Mouse (Mus musculus): ENCODE results near the gene Galnt18. TPM values are rescaled to one million over a fixed set of nuclear protein-coding genes. Genes with fewer than 3 reads are reported as not detected.
A peak's percentile ranks its signal among the peaks of the same experiment; 100 is the strongest.

Gene Galnt18
- polyA plus RNA-seq, 1 experiment from 2014 or later = 17.6 TPM

- ATAC-seq (ENCODE audit: low FRiP score, low read depth) = no peak
- Histone ChIP-seq H3K36me3 (no peaks in the 10 kb centered on the region), H3K4me1 (replicated peaks) (no peaks in the 10 kb centered on the region), H3K27ac (replicated peaks) (no peak overlapping the region), H3K4me3 (no peak overlapping the region), H3K9ac (no peak overlapping the region), H3K27me3 (no peaks in the 10 kb centered on the region), H3K4me2 (no peak overlapping the region), H3K9me3 (no peaks in the 10 kb centered on the region)
- WGBS = 33% methylated on average over 6 of the region's 6 CpGs
These were observed 11.6 kb upstream of the Galnt18 start for GRCm38 (mm10) chr7:111791347-111791746.

- 93% methylated on average over 2 of the region's 2 CpGs for WGBS
- Histone ChIP-seq H3K4me1 (replicated peaks) (no peaks in the 10 kb centered on the region), H3K4me2 (no peak overlapping the region), H3K9me3 (no peaks in the 10 kb centered on the region), H3K36me3 (no peaks in the 10 kb centered on the region), H3K9ac (no peak overlapping the region), H3K27ac (replicated peaks) (no peak overlapping the region), H3K27me3 (no peaks in the 10 kb centered on the region), H3K4me3 (no peak overlapping the region)
- ATAC-seq (ENCODE audit: low FRiP score, low read depth) = no peak
These were observed 8.1 kb upstream of the Galnt18 start for GRCm38 (mm10) chr7:111787921-111788320.

- WGBS = 65% methylated on average over 8 of the region's 8 CpGs
- Histone ChIP-seq H3K27ac (replicated peaks) (no peak overlapping the region), H3K36me3 (no peaks in the 10 kb centered on the region), H3K9ac (no peak overlapping the region), H3K4me3 (no peak overlapping the region), H3K27me3 (peaks cover 7% of the 10 kb centered on the region), H3K4me1 (replicated peaks) (peaks cover under 1% of the 10 kb centered on the region; the same call in 1 of the 2 replicates), H3K9me3 (no peaks in the 10 kb centered on the region), H3K4me2 (no peak overlapping the region)
- no peak for ATAC-seq (ENCODE audit: low FRiP score, low read depth)
These were observed 5.7 kb upstream of the Galnt18 start for GRCm38 (mm10) chr7:111785478-111785877.

- no peaks in the 10 kb centered on the region for H3K36me3 ChIP-seq
- no peak overlapping the region for H3K9ac ChIP-seq
- H3K27ac ChIP-seq (replicated peaks) = no peak overlapping the region
- peaks cover 7% of the 10 kb centered on the region for H3K27me3 ChIP-seq
- no peak overlapping the region for H3K4me3 ChIP-seq
- H3K4me2 ChIP-seq = no peak overlapping the region
- WGBS = 58% methylated on average over 5 of the region's 5 CpGs
- no peak for ATAC-seq (ENCODE audit: low FRiP score, low read depth)
- H3K4me1 ChIP-seq (replicated peaks) = peaks cover 26% of the 10 kb centered on the region
- no peaks in the 10 kb centered on the region for H3K9me3 ChIP-seq
These were observed 2.3 kb upstream of the Galnt18 start for GRCm38 (mm10) chr7:111782126-111782525.

- no peaks in the 10 kb centered on the region for H3K36me3 ChIP-seq
- H3K27ac ChIP-seq (replicated peaks) = no peak overlapping the region
- WGBS = 88% methylated on average over 6 of the region's 6 CpGs
- H3K27me3 ChIP-seq = peaks cover 7% of the 10 kb centered on the region
- H3K9ac ChIP-seq = no peak overlapping the region
- H3K4me2 ChIP-seq = no peak overlapping the region
- no peak for ATAC-seq (ENCODE audit: low FRiP score, low read depth)
- peaks cover 29% of the 10 kb centered on the region for H3K4me1 ChIP-seq (replicated peaks)
- no peak overlapping the region for H3K4me3 ChIP-seq
- H3K9me3 ChIP-seq = no peaks in the 10 kb centered on the region
These were observed 1.5 kb upstream of the Galnt18 start for GRCm38 (mm10) chr7:111781316-111781715.

- no peak for ATAC-seq (ENCODE audit: low FRiP score, low read depth)
- 17% methylated on average over 27 of the region's 27 CpGs for WGBS
- H3K4me3 ChIP-seq = peak overlapping the region; percentile 53
- H3K36me3 ChIP-seq = no peaks in the 10 kb centered on the region
- H3K27ac ChIP-seq (replicated peaks) = no peak overlapping the region
- H3K9ac ChIP-seq = peak overlapping the region; percentile 44
- peaks cover 33% of the 10 kb centered on the region for H3K4me1 ChIP-seq (replicated peaks)
- H3K9me3 ChIP-seq = no peaks in the 10 kb centered on the region
- peak overlapping the region; percentile 98 for H3K4me2 ChIP-seq
- peaks cover 7% of the 10 kb centered on the region for H3K27me3 ChIP-seq
These were observed 831 bp downstream of the Galnt18 start for GRCm38 (mm10) chr7:111778789-111779503.

- Histone ChIP-seq H3K36me3 (no peaks in the 10 kb centered on the region), H3K9ac (peak overlapping the region; percentile 44), H3K27ac (replicated peaks) (no peak overlapping the region), H3K4me1 (replicated peaks) (peaks cover 33% of the 10 kb centered on the region), H3K4me2 (peak overlapping the region; percentile 98), H3K9me3 (no peaks in the 10 kb centered on the region), H3K27me3 (peaks cover 7% of the 10 kb centered on the region), H3K4me3 (peak overlapping the region; percentile 53)
- no peak for ATAC-seq (ENCODE audit: low FRiP score, low read depth)
- 76% methylated on average over 7 of the region's 7 CpGs for WGBS
These were observed 1.6 kb downstream of the Galnt18 start for GRCm38 (mm10) chr7:111778212-111778611.

GRCm38 (mm10) chr7:111777186-111777585 is 2.6 kb downstream of the Galnt18 start:
- H3K9ac ChIP-seq = no peak overlapping the region
- peak overlapping the region; percentile 53 for H3K4me3 ChIP-seq
- no peak overlapping the region for H3K27ac ChIP-seq (replicated peaks)
- ATAC-seq (ENCODE audit: low FRiP score, low read depth) = no peak
- peaks cover 7% of the 10 kb centered on the region for H3K27me3 ChIP-seq
- H3K36me3 ChIP-seq = no peaks in the 10 kb centered on the region
- no peaks in the 10 kb centered on the region for H3K9me3 ChIP-seq
- WGBS = 88% methylated on average over 2 of the region's 2 CpGs
- H3K4me1 ChIP-seq (replicated peaks) = peaks cover 33% of the 10 kb centered on the region
- peak overlapping the region; percentile 98 for H3K4me2 ChIP-seq

- Histone ChIP-seq H3K9me3 (no peaks in the 10 kb centered on the region), H3K9ac (no peak overlapping the region), H3K4me2 (peak overlapping the region; percentile 98), H3K36me3 (no peaks in the 10 kb centered on the region), H3K4me3 (peak overlapping the region; percentile 10; the same call in 1 of the 2 replicates), H3K27me3 (peaks cover 2% of the 10 kb centered on the region; the same call in 1 of the 2 replicates), H3K4me1 (replicated peaks) (peaks cover 33% of the 10 kb centered on the region), H3K27ac (replicated peaks) (no peak overlapping the region)
- WGBS = 64% methylated on average over 7 of the region's 7 CpGs
- no peak for ATAC-seq (ENCODE audit: low FRiP score, low read depth)
These were observed 3.6 kb downstream of the Galnt18 start for GRCm38 (mm10) chr7:111776160-111776559.

GRCm38 (mm10) chr7:111772398-111772797 is 7.4 kb downstream of the Galnt18 start:
- no peaks in the 10 kb centered on the region for H3K36me3 ChIP-seq
- no peak for ATAC-seq (ENCODE audit: low FRiP score, low read depth)
- H3K27me3 ChIP-seq = no peaks in the 10 kb centered on the region
- H3K9me3 ChIP-seq = no peaks in the 10 kb centered on the region
- WGBS = 83% methylated on average over 2 of the region's 2 CpGs
- H3K4me3 ChIP-seq = no peak overlapping the region
- H3K27ac ChIP-seq (replicated peaks) = no peak overlapping the region
- H3K4me1 ChIP-seq (replicated peaks) = peaks cover 8% of the 10 kb centered on the region; the same call in 1 of the 2 replicates
- H3K4me2 ChIP-seq = no peak overlapping the region
- H3K9ac ChIP-seq = no peak overlapping the region

GRCm38 (mm10) chr7:111771251-111771801 is 8.5 kb downstream of the Galnt18 start:
- Histone ChIP-seq H3K9ac (no peak overlapping the region), H3K4me2 (no peak overlapping the region), H3K4me3 (no peak overlapping the region), H3K4me1 (replicated peaks) (peaks cover 6% of the 10 kb centered on the region), H3K27me3 (no peaks in the 10 kb centered on the region), H3K27ac (replicated peaks) (no peak overlapping the region), H3K9me3 (no peaks in the 10 kb centered on the region), H3K36me3 (no peaks in the 10 kb centered on the region)
- 75% methylated on average over 8 of the region's 8 CpGs for WGBS
- no peak for ATAC-seq (ENCODE audit: low FRiP score, low read depth)

- H3K27ac ChIP-seq (replicated peaks) = no peak overlapping the region
- H3K9me3 ChIP-seq = no peaks in the 10 kb centered on the region
- no peak overlapping the region for H3K9ac ChIP-seq
- 84% methylated on average over 3 of the region's 3 CpGs for WGBS
- no peaks in the 10 kb centered on the region for H3K27me3 ChIP-seq
- H3K4me2 ChIP-seq = no peak overlapping the region
- no peak overlapping the region for H3K4me3 ChIP-seq
- H3K36me3 ChIP-seq = no peaks in the 10 kb centered on the region
- ATAC-seq (ENCODE audit: low FRiP score, low read depth) = no peak
- peaks cover 6% of the 10 kb centered on the region for H3K4me1 ChIP-seq (replicated peaks)
These were observed 9.2 kb downstream of the Galnt18 start for GRCm38 (mm10) chr7:111770585-111770984.
